Mouse (Mus musculus) bone marrow, adult 2 months (tissue): ENCODE measurements at regions not wholly inside any gene's neighbourhood (a gene's known extent, or its start where the extent isn't known, plus 50 kb on each side); places are given as distances from the start of the nearest gene placed in this dataset.

Experiments used
- CTCF ChIP-seq: fragments of 200-500 bp; IDR thresholded peaks from 2 replicates; pipeline ENCODE4 v1.5.1; 2011; ENCODE audit warnings: low read length, control low read depth; ENCODE audit not compliant: control insufficient read depth, insufficient read depth
- POLR2A ChIP-seq: fragments of 200-500 bp; IDR thresholded peaks from 2 replicates; pipeline ENCODE4 v1.6.1; 2011; ENCODE audit warnings: low read depth, mild to moderate bottlenecking, control low read depth, low read length, borderline replicate concordance; ENCODE audit not compliant: control insufficient read depth

GRCm38 (mm10) chr9:62598956-62599355 is 62.1 kb upstream of the Coro2b start:
- no peak for TF ChIP-seq POLR2A
- no peak for TF ChIP-seq CTCF
